Mouse (Mus musculus): ENCODE results near the gene Hs3st3b1. TPM values are rescaled to one million over a fixed set of nuclear protein-coding genes. Genes with fewer than 3 reads are reported as not detected.

Gene Hs3st3b1
- polyA plus RNA-seq, 1 experiment from 2014 or later, result 0.76 TPM

- ATAC-seq, result no peak
- Histone ChIP-seq H3K4me1 (ENCODE audit: insufficient read depth, low read depth, low read length) (peaks cover 21% of the 10 kb centered on the region), H3K36me3 (ENCODE audit: insufficient read depth, low read length) (no peaks in the 10 kb centered on the region), H3K9ac (replicated peaks; ENCODE audit: low read depth) (no peak overlapping the region), H3K4me2 (replicated peaks; ENCODE audit: low read depth, low read length) (peak overlapping the region; percentile 73), H3K4me3 (ENCODE audit: low read depth, low read length) (peak overlapping the region; percentile 39), H3K9me3 (ENCODE audit: low read length) (no peaks in the 10 kb centered on the region), H3K27ac (ENCODE audit: low read length) (no peak overlapping the region), H3K27me3 (replicated peaks; ENCODE audit: insufficient read depth, low read length) (peaks cover 49% of the 10 kb centered on the region)
- TF ChIP-seq EP300 (IDR thresholded peaks at IDR 0.05) (no peak), CTCF (IDR thresholded peaks at IDR 0.05) (no peak)
- DNase-seq (ENCODE audit: low spot score), result no peak
- 7% methylated on average over 52 of the region's 52 CpGs for WGBS
These were observed 2.6 kb downstream of the Hs3st3b1 start for GRCm38 (mm10) chr11:63919211-63920098.

- WGBS, result 40% methylated on average over 17 of the region's 17 CpGs
- Histone ChIP-seq H3K4me3 (ENCODE audit: low read depth, low read length) (no peak overlapping the region), H3K27me3 (replicated peaks; ENCODE audit: insufficient read depth, low read length) (peaks cover 40% of the 10 kb centered on the region), H3K9me3 (ENCODE audit: low read length) (no peaks in the 10 kb centered on the region), H3K4me1 (ENCODE audit: insufficient read depth, low read depth, low read length) (peaks cover 21% of the 10 kb centered on the region), H3K36me3 (ENCODE audit: insufficient read depth, low read length) (no peaks in the 10 kb centered on the region), H3K4me2 (replicated peaks; ENCODE audit: low read depth, low read length) (no peak overlapping the region), H3K9ac (replicated peaks; ENCODE audit: low read depth) (no peak overlapping the region), H3K27ac (ENCODE audit: low read length) (no peak overlapping the region)
- ATAC-seq (no peak), DNase-seq (ENCODE audit: low spot score) (no peak)
- TF ChIP-seq EP300 (IDR thresholded peaks at IDR 0.05), result no peak
- TF ChIP-seq CTCF (IDR thresholded peaks at IDR 0.05), result no peak
These were observed 3.6 kb downstream of the Hs3st3b1 start for GRCm38 (mm10) chr11:63918321-63919105.

GRCm38 (mm10) chr11:63917561-63917960 is 4.5 kb downstream of the Hs3st3b1 start:
- Histone ChIP-seq H3K4me2 (replicated peaks; ENCODE audit: low read depth, low read length) (no peak overlapping the region), H3K27ac (ENCODE audit: low read length) (no peak overlapping the region), H3K4me1 (ENCODE audit: insufficient read depth, low read depth, low read length) (peaks cover 17% of the 10 kb centered on the region), H3K9ac (replicated peaks; ENCODE audit: low read depth) (no peak overlapping the region), H3K27me3 (replicated peaks; ENCODE audit: insufficient read depth, low read length) (peaks cover 30% of the 10 kb centered on the region), H3K9me3 (ENCODE audit: low read length) (no peaks in the 10 kb centered on the region), H3K4me3 (ENCODE audit: low read depth, low read length) (no peak overlapping the region), H3K36me3 (ENCODE audit: insufficient read depth, low read length) (no peaks in the 10 kb centered on the region)
- no peak for TF ChIP-seq CTCF (IDR thresholded peaks at IDR 0.05)
- no peak for TF ChIP-seq EP300 (IDR thresholded peaks at IDR 0.05)
- ATAC-seq, result no peak
- no peak for DNase-seq (ENCODE audit: low spot score)
- WGBS, result 42% methylated on average over 6 of the region's 6 CpGs

GRCm38 (mm10) chr11:63914388-63914787 is 7.7 kb downstream of the Hs3st3b1 start:
- WGBS, result 2% methylated on average over 20 of the region's 20 CpGs
- Histone ChIP-seq H3K27ac (ENCODE audit: low read length) (no peak overlapping the region), H3K4me1 (ENCODE audit: insufficient read depth, low read depth, low read length) (peaks cover 5% of the 10 kb centered on the region; the same call in 1 of the 2 replicates), H3K9ac (replicated peaks; ENCODE audit: low read depth) (no peak overlapping the region), H3K27me3 (replicated peaks; ENCODE audit: insufficient read depth, low read length) (peaks cover 7% of the 10 kb centered on the region), H3K36me3 (ENCODE audit: insufficient read depth, low read length) (no peaks in the 10 kb centered on the region), H3K9me3 (ENCODE audit: low read length) (no peaks in the 10 kb centered on the region), H3K4me3 (ENCODE audit: low read depth, low read length) (peak overlapping the region; percentile 12; the same call in 1 of the 2 replicates), H3K4me2 (replicated peaks; ENCODE audit: low read depth, low read length) (peak overlapping the region; percentile 54)
- peak; percentile 93 for ATAC-seq
- TF ChIP-seq EP300 (IDR thresholded peaks at IDR 0.05), result no peak
- TF ChIP-seq CTCF (IDR thresholded peaks at IDR 0.05), result no peak
- DNase-seq (ENCODE audit: low spot score), result peak; percentile 73

- TF ChIP-seq CTCF (IDR thresholded peaks at IDR 0.05) (no peak), EP300 (IDR thresholded peaks at IDR 0.05) (no peak)
- peak overlapping the region; percentile 54 for H3K4me2 ChIP-seq (replicated peaks; ENCODE audit: low read depth, low read length)
- ATAC-seq (peak; percentile 48), DNase-seq (ENCODE audit: low spot score) (peak; percentile 37)
- H3K36me3 ChIP-seq (ENCODE audit: insufficient read depth, low read length), result no peaks in the 10 kb centered on the region
- WGBS, result 24% methylated on average over 4 of the region's 4 CpGs
- peaks cover 5% of the 10 kb centered on the region; the same call in 1 of the 2 replicates for H3K4me1 ChIP-seq (ENCODE audit: insufficient read depth, low read depth, low read length)
- no peak overlapping the region for H3K27ac ChIP-seq (ENCODE audit: low read length)
- H3K9ac ChIP-seq (replicated peaks; ENCODE audit: low read depth), result no peak overlapping the region
- peaks cover 7% of the 10 kb centered on the region for H3K27me3 ChIP-seq (replicated peaks; ENCODE audit: insufficient read depth, low read length)
- no peaks in the 10 kb centered on the region for H3K9me3 ChIP-seq (ENCODE audit: low read length)
- H3K4me3 ChIP-seq (ENCODE audit: low read depth, low read length), result peak overlapping the region; percentile 12; the same call in 1 of the 2 replicates
These were observed 8.2 kb downstream of the Hs3st3b1 start for GRCm38 (mm10) chr11:63913936-63914335.

- DNase-seq (ENCODE audit: low spot score), result no peak
- no peak for ATAC-seq
- no peak overlapping the region for H3K4me3 ChIP-seq (ENCODE audit: low read depth, low read length)
- peaks cover 7% of the 10 kb centered on the region for H3K27me3 ChIP-seq (replicated peaks; ENCODE audit: insufficient read depth, low read length)
- H3K9me3 ChIP-seq (ENCODE audit: low read length), result no peaks in the 10 kb centered on the region
- H3K9ac ChIP-seq (replicated peaks; ENCODE audit: low read depth), result no peak overlapping the region
- H3K27ac ChIP-seq (ENCODE audit: low read length), result no peak overlapping the region
- peaks cover 5% of the 10 kb centered on the region; the same call in 1 of the 2 replicates for H3K4me1 ChIP-seq (ENCODE audit: insufficient read depth, low read depth, low read length)
- TF ChIP-seq CTCF (IDR thresholded peaks at IDR 0.05), result no peak
- TF ChIP-seq EP300 (IDR thresholded peaks at IDR 0.05), result no peak
- H3K36me3 ChIP-seq (ENCODE audit: insufficient read depth, low read length), result no peaks in the 10 kb centered on the region
- H3K4me2 ChIP-seq (replicated peaks; ENCODE audit: low read depth, low read length), result no peak overlapping the region
- WGBS, result 48% methylated on average over 5 of the region's 5 CpGs
These were observed 11.1 kb downstream of the Hs3st3b1 start for GRCm38 (mm10) chr11:63911001-63911400.

All from lung, postnatal 0 days (tissue).